Mouse (Mus musculus): ENCODE data around the gene Enah.

DNA sequence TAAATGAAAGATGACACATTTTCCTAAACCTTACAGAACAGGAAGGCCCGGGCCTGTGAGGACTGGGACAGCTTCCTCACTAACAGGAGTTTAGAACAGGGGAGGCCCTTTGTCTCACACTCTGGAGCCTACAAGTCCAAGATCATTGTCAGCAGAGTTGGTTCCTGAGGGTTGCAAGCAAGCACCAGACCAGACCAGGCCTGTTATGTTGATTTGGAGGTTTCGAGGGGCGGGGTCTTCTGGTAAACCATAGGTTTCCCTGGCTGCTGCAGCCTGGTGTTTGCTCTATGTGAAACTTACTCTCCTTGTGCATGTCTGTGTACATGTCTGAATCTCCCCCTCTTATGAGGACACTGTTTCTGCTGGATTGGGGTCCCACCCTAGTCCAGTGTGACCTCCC, 20.7 kb upstream of the Enah start:
- TF ChIP-seq EP300 (IDR thresholded peaks at IDR 0.05; ENCODE audit: low read depth in 1 of 2, low read length in 2 of 2) (no peak), TAL1 (IDR thresholded peaks at IDR 0.05; ENCODE audit: low read length) (no peak), USF1 (IDR thresholded peaks at IDR 0.05; ENCODE audit: low read depth, low read length) (no peak), POLR2A (IDR thresholded peaks at IDR 0.05; ENCODE audit: control insufficient read depth in 1 of 2, insufficient read depth in 1 of 2, low read depth in 1 of 2, low read length in 2 of 2, poor library complexity in 1 of 2) (no peak), CHD2 (IDR thresholded peaks at IDR 0.05; ENCODE audit: low read length) (no peak), CHD1 (IDR thresholded peaks at IDR 0.05; ENCODE audit: low read depth, low read length) (no peak), UBTF (IDR thresholded peaks at IDR 0.05; ENCODE audit: borderline replicate concordance, insufficient read depth, low read depth, low read length) (no peak), CTCF (IDR thresholded peaks at IDR 0.05 in 2 of 3, conservative IDR thresholded peaks at IDR 0.05 in 1 of 3; ENCODE audit: control insufficient read depth in 1 of 3, insufficient read depth in 1 of 3, low read depth in 2 of 3, low read length in 3 of 3, poor library complexity in 1 of 3, severe bottlenecking in 1 of 3) (no peak), MXI1 (IDR thresholded peaks at IDR 0.05; ENCODE audit: low read depth, low read length) (no peak), ZC3H11A (IDR thresholded peaks at IDR 0.05; ENCODE audit: low read depth, low read length) (no peak), SIN3A (IDR thresholded peaks at IDR 0.05; ENCODE audit: low read length) (no peak), ZMIZ1 (IDR thresholded peaks at IDR 0.05; ENCODE audit: low read depth, low read length) (no peak), E2F4 (IDR thresholded peaks at IDR 0.05; ENCODE audit: borderline replicate concordance, low read depth, low read length) (no peak)

Measured in MEL (cell line).